Mouse (Mus musculus): ENCODE results near the gene Scnm1. TPM values are rescaled to one million over a fixed set of nuclear protein-coding genes. Genes with fewer than 3 reads are reported as not detected.

Gene Scnm1
- polyA plus RNA-seq, 1 experiment from 2014 or later, result 63.0 TPM

GRCm38 (mm10) chr3:95124972-95125371 is 8.8 kb downstream of the Scnm1 start:
- no peak for ATAC-seq (replicated peaks; ENCODE audit: low FRiP score, low read depth)
- peak overlapping the region; percentile 23; the same call in 1 of the 2 replicates for H3K9ac ChIP-seq (ENCODE audit: low read depth, low read length)
- peaks cover 24% of the 10 kb centered on the region for H3K36me3 ChIP-seq (ENCODE audit: insufficient read depth, low read length)
- TF ChIP-seq CTCF (IDR thresholded peaks at IDR 0.05; ENCODE audit: low read depth), result no peak
- 32% methylated on average over 5 of the region's 5 CpGs for WGBS
- H3K4me2 ChIP-seq (ENCODE audit: low read length), result no peak overlapping the region
- no peaks in the 10 kb centered on the region for H3K9me3 ChIP-seq (replicated peaks; ENCODE audit: low read length)
- peaks cover 5% of the 10 kb centered on the region; the same call in 1 of the 2 replicates for H3K4me1 ChIP-seq (replicated peaks; ENCODE audit: insufficient read depth, low read length)
- H3K4me3 ChIP-seq (replicated peaks; ENCODE audit: low read depth, low read length), result no peak overlapping the region
- DNase-seq (ENCODE audit: low spot score), result peak; percentile 35
- H3K27ac ChIP-seq, result no peak overlapping the region; the same call in 1 of the 2 replicates
- H3K27me3 ChIP-seq (ENCODE audit: insufficient read depth, low read length), result no peaks in the 10 kb centered on the region

- Histone ChIP-seq H3K27ac (no peak within 1 kb of the TSS; the same call in 1 of the 2 replicates), H3K9me3 (replicated peaks; ENCODE audit: low read length) (no peaks in the 10 kb centered on the region), H3K4me3 (replicated peaks; ENCODE audit: low read depth, low read length) (no peak within 1 kb of the TSS), H3K36me3 (ENCODE audit: insufficient read depth, low read length) (peaks cover 31% of the 10 kb centered on the region), H3K27me3 (ENCODE audit: insufficient read depth, low read length) (no peaks in the 10 kb centered on the region), H3K9ac (ENCODE audit: low read depth, low read length) (peak within 1 kb of the TSS; percentile 23; the same call in 1 of the 2 replicates), H3K4me1 (replicated peaks; ENCODE audit: insufficient read depth, low read length) (peaks cover 5% of the 10 kb centered on the region; the same call in 1 of the 2 replicates), H3K4me2 (ENCODE audit: low read length) (no peak within 1 kb of the TSS)
- ATAC-seq (replicated peaks; ENCODE audit: low FRiP score, low read depth), result no peak; the same call in 1 of the 2 replicates
- 36% methylated on average over 6 of the region's 6 CpGs for WGBS
- peak; percentile 64 for TF ChIP-seq CTCF (IDR thresholded peaks at IDR 0.05; ENCODE audit: low read depth)
- DNase-seq (ENCODE audit: low spot score), result peak; percentile 56
These were observed 9.6 kb downstream of the Scnm1 start, which contains the start of gene Tmod4 for GRCm38 (mm10) chr3:95124246-95124645. TSS of gene Tmod4 (plus strand) at chr3:95124476.

DNA sequence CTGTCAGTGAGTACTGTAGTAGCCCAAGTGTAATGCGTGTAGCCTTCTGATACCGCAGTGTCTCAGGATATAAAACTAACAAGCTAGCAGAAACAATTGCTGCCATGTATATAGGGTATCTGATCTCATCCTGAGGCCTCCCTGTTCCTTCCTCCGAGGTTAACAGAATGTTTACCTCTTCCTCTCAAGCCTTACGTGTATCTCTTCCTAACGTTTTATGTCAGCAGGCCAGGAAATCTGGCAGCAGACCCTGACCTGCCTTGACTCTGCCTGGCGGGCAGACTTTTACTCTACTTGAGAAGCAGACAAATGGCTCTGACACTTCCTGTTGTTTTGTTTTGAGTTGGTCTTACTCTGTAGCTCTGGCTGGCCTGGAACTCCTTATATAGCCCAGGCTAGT is 12.2 kb downstream of the Scnm1 start:
- no peak for ATAC-seq (replicated peaks; ENCODE audit: low FRiP score, low read depth)
- WGBS, result 50% methylated on average over 6 of the region's 6 CpGs
- peak; percentile 37 for DNase-seq (ENCODE audit: low spot score)
- no peaks in the 10 kb centered on the region for H3K27me3 ChIP-seq (ENCODE audit: insufficient read depth, low read length)
- H3K4me3 ChIP-seq (replicated peaks; ENCODE audit: low read depth, low read length), result no peak overlapping the region
- no peak for TF ChIP-seq CTCF (IDR thresholded peaks at IDR 0.05; ENCODE audit: low read depth)
- peak overlapping the region; percentile 60 for H3K27ac ChIP-seq
- H3K4me2 ChIP-seq (ENCODE audit: low read length), result no peak overlapping the region
- no peak overlapping the region for H3K9ac ChIP-seq (ENCODE audit: low read depth, low read length)
- H3K36me3 ChIP-seq (ENCODE audit: insufficient read depth, low read length), result peaks cover 41% of the 10 kb centered on the region
- no peaks in the 10 kb centered on the region for H3K9me3 ChIP-seq (replicated peaks; ENCODE audit: low read length)
- H3K4me1 ChIP-seq (replicated peaks; ENCODE audit: insufficient read depth, low read length), result 0 out of 2 replicates have a peak, but pooled peaks cover 5% of the 10 kb centered on the region

DNA sequence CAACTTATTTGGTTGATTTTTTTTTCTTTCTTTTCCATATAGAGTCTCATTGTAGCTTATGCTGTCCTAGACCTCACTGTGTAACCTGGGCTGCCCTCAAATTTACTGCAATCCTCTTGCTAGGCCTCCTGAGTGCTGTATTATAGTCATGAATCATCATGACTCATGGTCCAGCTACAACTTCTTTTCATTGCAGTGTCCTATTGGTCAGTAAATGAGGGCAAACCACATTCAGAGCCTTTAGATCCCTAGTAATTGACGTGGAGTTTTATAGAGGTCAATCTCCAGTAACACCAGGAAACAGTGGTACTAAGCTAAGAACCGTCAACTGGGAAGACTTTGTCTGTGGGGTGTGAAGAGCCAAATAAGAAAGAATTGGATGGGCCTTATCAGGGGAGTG is 16.1 kb downstream of the Scnm1 start:
- Histone ChIP-seq H3K4me3 (replicated peaks; ENCODE audit: low read depth, low read length) (no peak overlapping the region), H3K4me1 (replicated peaks; ENCODE audit: insufficient read depth, low read length) (no peaks in the 10 kb centered on the region), H3K9me3 (replicated peaks; ENCODE audit: low read length) (no peaks in the 10 kb centered on the region), H3K4me2 (ENCODE audit: low read length) (no peak overlapping the region), H3K36me3 (ENCODE audit: insufficient read depth, low read length) (peaks cover 55% of the 10 kb centered on the region), H3K27ac (no peak overlapping the region), H3K9ac (ENCODE audit: low read depth, low read length) (no peak overlapping the region), H3K27me3 (ENCODE audit: insufficient read depth, low read length) (no peaks in the 10 kb centered on the region)
- no peak for DNase-seq (ENCODE audit: low spot score)
- no peak for TF ChIP-seq CTCF (IDR thresholded peaks at IDR 0.05; ENCODE audit: low read depth)
- no peak for ATAC-seq (replicated peaks; ENCODE audit: low FRiP score, low read depth)
- WGBS, result 74% methylated on average over 2 of the region's 2 CpGs

GRCm38 (mm10) chr3:95112760-95113159 is 21.1 kb downstream of the Scnm1 start:
- Histone ChIP-seq H3K36me3 (ENCODE audit: insufficient read depth, low read length) (peaks cover 18% of the 10 kb centered on the region; the same call in 1 of the 2 replicates), H3K9ac (ENCODE audit: low read depth, low read length) (no peak overlapping the region), H3K4me2 (ENCODE audit: low read length) (peak overlapping the region; percentile 49; the same call in 1 of the 2 replicates), H3K4me1 (replicated peaks; ENCODE audit: insufficient read depth, low read length) (peaks cover 7% of the 10 kb centered on the region; the same call in 1 of the 2 replicates), H3K4me3 (replicated peaks; ENCODE audit: low read depth, low read length) (no peak overlapping the region), H3K27ac (no peak overlapping the region), H3K9me3 (replicated peaks; ENCODE audit: low read length) (no peaks in the 10 kb centered on the region), H3K27me3 (ENCODE audit: insufficient read depth, low read length) (no peaks in the 10 kb centered on the region)
- DNase-seq (ENCODE audit: low spot score), result no peak
- no peak for ATAC-seq (replicated peaks; ENCODE audit: low FRiP score, low read depth)
- TF ChIP-seq CTCF (IDR thresholded peaks at IDR 0.05; ENCODE audit: low read depth), result no peak
- 84% methylated on average over 1 of the region's 1 CpGs for WGBS

GRCm38 (mm10) chr3:95110911-95111726 is 22.7 kb downstream of the Scnm1 start, which contains the start of gene Vps72:
TSS of gene Vps72 (plus strand) at chr3:95111022.
- under 1% methylated on average over 54 of the region's 54 CpGs for WGBS

More at GRCm38 (mm10) chr3:95110911-95111726, 22.7 kb downstream of the Scnm1 start, which contains the start of gene Vps72:
- Histone ChIP-seq H3K4me3 (replicated peaks; ENCODE audit: low read depth, low read length) (peak within 1 kb of the TSS; percentile 78), H3K36me3 (ENCODE audit: insufficient read depth, low read length) (peaks cover 14% of the 10 kb centered on the region; the same call in 1 of the 2 replicates), H3K9ac (ENCODE audit: low read depth, low read length) (peak within 1 kb of the TSS; percentile 68), H3K27ac (peak within 1 kb of the TSS; percentile 94), H3K4me1 (replicated peaks; ENCODE audit: insufficient read depth, low read length) (peaks cover 7% of the 10 kb centered on the region; the same call in 1 of the 2 replicates), H3K27me3 (ENCODE audit: insufficient read depth, low read length) (no peaks in the 10 kb centered on the region), H3K9me3 (replicated peaks; ENCODE audit: low read length) (no peaks in the 10 kb centered on the region), H3K4me2 (ENCODE audit: low read length) (peak within 1 kb of the TSS; percentile 49)
- no peak for TF ChIP-seq CTCF (IDR thresholded peaks at IDR 0.05; ENCODE audit: low read depth)
- peak; percentile 57 for ATAC-seq (replicated peaks; ENCODE audit: low FRiP score, low read depth)
- peak; percentile 97 for DNase-seq (ENCODE audit: low spot score)
